Mouse (Mus musculus) kidney, postnatal 25 days (tissue): ENCODE measurements at regions not wholly inside any gene's neighbourhood (a gene's known extent, or its start where the extent isn't known, plus 50 kb on each side); places are given as distances from the start of the nearest gene placed in this dataset.
"Not testable (repeated sequence)": the region's sequence is repeated elsewhere in the genome, so short reads cannot be mapped to it uniquely, and the experiment has no call there.

Experiments used
- DNase-seq, 2 experiments: peaks; one replicate each; pipeline ENCODE4 v3.0.0; 2021; ENCODE audit warnings: mixed read lengths in 2 of 2

DNA sequence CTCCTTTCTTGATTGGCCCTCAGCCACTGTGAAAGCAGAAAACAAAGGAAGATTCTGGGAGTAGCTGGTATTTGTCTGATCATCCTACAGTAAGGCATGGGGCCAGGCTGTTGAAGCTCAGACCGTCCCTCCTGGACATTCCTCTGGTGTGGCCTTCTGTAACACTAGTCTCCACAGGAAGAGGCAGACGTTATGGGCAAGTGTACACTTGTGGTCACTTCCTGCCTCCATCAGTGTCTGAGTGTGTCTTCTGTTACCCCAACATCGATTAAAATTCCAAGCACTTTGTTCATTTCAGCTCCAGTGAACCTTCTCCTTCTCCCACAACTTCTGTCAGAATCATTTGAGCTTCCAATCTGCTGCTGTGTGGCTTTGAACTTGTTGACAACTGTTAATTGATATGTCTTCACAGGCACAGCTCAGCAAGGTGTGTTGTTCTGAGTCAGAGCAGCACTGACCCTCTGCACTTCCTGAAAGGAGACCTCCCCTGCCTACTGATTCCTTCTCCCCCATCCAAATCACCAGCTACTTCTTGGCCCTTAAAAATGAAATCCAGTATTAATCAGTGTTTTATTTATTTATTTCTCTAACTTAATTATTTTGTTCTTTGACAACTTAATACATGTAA, 154.7 kb upstream of the Tmc3 start:
- no peak for DNase-seq

DNA sequence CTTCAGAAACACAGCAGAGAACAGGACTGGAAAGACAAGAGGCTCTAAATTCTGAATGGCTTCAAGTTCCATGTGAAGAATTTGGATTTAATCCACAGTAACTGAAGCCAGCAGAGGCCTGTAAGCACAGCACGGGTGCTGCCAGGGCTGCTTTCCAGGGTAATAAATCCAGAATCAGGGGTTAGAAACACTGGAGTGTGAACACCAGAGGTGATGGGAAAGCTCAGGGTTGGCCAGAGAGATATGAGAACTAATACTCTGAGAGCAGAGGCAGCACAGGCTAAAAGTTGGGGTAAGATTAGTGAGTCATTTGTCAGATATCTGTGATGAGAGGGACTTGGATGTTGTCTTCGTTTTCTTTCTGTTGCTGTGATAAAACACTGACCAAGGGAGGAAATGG, 153.6 kb upstream of the Tmc3 start:
- peak; percentile 47 to 66 for DNase-seq

DNA sequence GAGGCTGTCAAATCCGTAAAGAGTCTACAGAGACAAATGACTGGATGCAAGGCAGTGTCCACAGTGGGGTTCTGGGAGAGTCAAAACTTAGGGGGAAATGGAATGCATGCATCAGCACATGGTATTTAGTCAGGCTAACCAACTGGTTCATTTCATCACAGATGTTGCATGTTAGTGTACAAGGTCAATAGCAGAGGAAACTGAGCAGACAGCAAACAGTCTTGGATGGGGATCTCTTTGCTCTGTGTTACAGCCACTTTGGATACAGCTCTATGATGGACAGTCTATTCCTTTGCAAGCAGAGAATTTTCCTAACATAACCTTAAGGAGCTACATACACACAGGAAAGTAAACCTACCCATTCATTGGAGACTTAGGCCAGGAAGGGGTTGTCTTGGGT, 151.9 kb upstream of the Tmc3 start:
- DNase-seq, result no peak

DNA sequence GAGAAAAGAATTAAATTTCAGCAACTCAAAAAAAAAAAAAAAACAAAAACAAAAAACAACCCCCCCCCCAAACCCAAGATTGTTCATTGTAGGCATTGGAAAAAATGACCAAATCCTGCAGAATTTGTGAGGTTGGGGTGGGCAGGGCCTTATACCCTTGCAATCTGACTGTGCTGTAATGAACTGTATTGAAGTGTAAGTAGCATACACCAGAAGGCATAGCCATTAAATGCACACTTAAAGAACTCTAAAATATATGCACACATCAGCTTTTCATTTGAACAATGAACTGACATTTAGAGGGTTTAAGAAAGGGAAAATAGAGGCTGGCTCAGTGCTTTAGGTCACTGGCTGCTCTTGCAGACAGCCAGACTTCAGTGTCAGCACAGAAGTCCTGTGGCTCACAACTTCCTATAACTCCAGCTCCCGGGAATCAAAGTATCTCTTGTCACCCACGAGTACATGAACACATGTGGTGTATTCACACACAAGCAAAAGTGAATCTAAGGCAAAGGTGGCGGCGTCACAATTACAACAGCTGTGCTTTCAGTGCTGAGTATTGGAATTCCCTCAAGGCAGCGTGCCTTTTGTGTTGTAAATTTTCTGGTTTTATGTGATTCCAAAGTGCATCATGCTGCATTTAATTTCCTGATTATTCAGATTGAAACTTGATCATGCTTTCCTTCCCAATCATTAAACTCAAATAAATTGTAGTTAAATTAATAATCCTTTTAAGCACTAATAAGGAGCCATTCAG, 150.6 kb upstream of the Tmc3 start:
- no peak for DNase-seq

DNA sequence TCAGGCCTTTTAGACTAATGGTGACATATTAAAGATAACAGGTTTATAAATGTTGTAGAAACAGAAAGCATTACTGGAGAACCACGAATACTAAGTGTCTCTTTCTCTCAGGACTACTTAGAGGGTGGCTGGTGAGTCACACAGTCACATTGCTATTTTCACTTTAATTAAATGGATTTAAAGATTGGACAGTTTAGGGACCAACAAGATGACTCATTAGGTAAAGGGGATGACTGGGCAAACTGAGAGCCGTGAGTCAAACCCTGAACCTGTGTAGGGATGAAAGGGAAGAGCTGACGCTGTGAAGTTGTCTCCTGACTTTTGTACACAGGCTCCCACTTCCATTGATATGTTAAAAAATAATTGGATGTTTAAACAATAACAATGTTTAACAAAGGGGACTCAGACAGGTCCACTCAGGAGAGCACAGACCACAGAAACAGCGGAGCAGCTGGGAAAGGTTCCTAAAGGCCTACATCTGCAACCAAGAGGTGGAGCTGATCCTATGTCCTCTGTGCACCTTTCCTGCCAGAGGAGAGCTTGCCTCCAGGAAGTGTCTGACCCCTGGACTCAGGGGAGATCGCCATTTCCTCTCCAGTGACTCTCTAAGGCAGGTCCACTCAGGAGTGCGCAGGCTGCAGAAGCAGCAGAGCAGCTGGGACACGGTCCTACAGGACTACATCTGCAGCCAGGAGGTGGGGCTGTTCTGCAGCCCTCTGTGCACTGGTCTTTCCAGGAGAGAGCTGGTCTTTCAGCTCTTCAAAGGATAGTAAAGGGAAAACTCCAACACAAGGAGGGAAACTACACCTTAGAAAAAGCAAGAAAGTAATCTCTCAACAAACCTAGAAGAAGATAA, 146.0 kb upstream of the Tmc3 start:
- DNase-seq, result peak; percentile 46 to 60

DNA sequence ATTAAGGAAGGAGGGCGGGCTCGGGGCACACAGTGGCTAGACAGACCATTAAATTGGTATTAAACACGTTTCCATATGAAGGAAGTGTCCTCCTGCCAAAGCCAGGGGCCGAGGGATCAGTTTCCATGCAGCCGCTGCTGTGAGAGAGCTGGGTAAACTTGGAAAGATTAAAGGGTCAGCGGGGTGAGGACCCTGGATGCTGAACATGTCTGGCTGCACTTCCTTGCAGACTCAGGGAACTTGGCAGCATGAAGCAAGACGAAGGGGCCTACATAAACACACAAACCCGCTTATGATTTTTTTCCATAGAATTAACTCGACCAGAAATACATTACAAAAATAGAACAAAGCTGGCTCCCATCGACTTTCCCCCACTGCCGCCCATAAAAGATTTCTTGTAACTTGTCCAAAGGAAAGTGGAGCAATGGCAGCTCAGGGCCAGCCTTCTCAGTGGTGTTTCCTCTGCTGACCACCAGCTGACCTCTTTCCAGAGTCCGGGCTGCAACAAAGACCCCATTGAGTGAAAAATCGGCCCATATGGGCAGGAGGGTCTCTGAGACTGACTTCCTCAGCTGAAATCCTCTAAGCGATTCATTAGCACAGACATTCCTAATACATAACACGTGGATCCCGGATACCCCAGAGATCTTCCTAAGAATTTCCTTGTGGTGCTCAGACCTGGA, 141.0 kb upstream of the Tmc3 start:
- no peak for DNase-seq

DNA sequence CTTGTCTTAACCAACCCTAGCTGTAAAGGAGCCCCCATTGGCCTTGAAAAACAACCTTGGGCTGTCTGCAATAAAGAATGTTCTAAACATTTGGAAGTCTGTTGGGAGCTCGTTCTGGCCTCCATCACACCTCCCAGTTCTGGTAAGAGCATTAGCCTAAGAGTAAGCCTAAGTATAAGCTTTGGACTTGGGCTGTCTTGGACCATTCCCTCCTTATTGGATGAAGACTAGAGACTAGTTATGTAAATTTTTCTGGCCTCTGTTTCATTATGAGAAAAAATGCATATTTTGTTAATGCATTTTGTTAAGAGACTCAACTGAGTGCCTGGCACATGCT, 140.5 kb upstream of the Tmc3 start:
- no peak for DNase-seq

DNA sequence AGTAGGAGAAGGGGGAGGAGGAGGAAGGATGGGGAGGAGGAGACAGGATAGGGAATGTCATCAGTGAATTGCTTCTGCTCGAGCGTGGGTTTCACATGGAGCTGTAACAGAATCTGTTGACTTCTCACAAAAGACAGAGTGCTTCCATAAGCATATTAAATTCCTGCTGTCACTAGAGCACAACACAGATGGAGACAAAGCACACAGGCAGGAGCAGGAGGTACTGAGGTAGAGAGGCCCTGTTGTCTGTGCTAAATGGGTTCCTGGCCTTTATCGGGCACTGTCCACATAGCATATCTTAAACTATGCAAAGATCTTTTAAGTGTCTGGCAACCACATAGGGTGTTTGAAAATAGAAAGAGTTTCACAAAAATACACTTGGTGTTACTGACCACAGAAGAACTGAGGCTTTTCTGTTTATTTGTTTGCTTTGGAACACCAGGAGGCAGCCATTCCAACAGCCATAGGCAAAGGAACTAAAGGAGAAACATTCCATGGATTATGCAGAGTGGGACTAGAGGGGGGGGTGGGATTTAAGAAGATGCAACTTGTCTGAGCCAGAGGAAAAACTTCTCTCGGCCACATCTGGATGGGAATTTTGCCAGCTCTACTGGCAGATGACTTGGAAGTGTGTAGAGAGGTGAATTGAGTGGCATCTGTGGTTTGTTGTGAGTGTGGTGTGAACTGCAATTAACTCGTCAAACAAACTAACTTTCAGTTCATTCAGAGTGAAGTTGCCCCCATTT, 139.4 kb upstream of the Tmc3 start:
- no peak for DNase-seq

DNA sequence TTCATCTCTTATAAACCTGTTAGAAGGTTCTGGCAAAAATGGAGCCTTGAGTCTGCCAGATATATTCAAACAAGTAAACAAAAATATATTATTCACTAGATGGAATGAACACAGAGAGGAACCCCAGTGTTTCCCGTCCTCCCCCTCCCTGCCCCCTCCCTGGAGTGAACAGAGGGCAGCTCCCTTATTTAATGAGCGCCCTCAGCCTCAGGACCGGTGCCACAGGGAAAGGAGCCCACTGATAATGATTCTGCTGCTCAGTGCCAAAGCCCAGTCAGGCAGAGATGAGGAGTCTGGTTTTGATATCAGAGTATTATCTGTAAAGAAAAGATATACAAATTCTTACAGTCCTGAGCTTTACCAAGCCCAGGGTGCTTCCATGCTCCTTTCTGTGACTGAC, 134.4 kb upstream of the Tmc3 start:
- DNase-seq, result no peak

DNA sequence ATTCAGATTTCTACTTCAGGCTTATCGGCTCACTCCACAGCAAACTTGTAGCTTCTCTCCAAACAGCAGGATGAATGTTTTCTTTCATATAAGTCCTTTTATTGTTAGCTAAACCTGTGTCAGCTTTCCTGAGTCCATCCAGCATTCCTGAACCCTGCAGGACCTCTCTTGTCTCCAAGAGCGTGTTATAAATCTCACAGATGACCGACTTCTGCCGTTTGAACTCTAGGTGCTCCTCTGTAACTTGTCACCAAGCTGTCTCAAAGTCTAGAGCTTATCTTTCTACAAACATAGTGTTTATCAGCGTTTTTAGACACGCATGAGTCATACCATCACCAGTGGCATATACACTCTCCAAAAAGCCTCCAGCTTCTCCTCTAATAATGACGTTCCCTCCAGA, 132.4 kb upstream of the Tmc3 start:
- DNase-seq, result no peak

DNA sequence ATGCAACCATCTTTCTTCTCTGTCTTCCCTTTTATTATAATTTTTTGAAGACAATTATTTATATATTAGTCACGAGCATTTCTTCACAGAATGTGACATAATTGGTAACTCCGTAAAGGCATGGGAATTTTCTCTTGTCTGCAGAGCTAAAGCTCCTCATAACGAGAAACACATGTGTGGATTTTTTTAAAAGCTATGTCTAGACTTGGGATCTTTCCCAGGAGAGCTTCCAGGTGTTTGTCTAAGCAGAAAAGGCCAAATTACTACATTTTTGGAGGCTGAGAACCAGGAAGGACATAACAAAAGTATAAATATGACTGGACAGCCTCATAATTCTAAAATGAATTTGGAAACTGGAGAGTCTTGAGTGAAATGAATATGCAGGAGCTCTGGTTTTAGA, 125.2 kb upstream of the Tmc3 start:
- DNase-seq, result no peak

DNA sequence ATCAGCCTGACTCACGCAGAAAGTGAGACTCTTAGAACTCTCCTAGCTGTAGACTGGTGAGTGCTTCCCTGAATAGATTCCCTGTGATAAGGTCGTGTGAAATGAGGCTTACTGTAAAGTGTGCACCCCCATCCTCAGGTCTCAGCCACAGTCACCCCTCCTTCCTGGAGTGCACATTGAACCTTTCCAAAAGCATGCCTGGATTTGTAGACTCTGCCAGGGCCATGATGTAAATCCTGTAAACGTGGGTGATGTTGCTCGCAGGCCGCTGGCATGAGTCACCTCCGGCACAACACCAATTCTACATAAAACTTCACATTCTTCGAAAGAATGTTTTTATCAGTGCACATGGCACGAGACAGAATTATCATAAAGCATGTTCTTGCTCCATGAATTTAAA, 117.7 kb upstream of the Tmc3 start:
- DNase-seq, result no peak

DNA sequence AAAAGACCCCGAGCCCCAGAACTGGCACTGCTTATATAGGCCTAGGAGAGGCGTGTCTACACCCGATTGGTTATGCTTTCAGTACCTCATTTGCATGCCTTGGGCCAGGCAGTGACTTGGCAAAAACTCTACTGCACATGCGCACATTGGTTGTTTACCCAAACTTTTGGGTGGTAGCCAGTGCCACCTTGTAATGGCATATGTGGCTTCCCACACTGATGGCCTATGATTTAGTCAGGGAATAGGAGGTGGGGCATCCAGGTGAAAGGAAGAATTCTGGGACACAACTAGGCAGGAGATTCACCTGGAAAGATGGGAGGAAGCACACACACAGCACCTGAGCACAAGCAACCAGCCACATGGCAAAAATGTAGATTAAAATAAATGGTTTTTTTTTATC, 114.9 kb upstream of the Tmc3 start:
- not testable (repeated sequence) for DNase-seq

DNA sequence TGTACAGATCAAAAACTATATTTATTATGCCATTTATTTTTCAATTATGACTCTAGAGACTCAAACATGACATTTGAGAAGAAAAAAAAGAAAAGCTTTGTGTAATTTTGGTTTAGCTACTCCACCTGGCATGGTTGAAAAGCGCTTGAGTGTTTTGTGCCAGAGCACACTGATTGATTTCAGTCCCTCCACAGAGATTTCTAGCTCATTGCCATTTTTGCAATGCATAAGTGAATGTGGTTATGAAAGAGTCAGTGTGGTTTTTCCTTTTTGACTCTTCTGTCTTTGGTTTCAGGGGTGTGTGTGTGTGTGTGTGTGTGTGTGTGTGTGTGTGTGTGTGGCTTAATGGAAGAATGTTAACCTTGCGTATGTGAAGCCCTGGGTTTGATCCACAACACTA, 113.6 kb upstream of the Tmc3 start:
- no peak for DNase-seq

DNA sequence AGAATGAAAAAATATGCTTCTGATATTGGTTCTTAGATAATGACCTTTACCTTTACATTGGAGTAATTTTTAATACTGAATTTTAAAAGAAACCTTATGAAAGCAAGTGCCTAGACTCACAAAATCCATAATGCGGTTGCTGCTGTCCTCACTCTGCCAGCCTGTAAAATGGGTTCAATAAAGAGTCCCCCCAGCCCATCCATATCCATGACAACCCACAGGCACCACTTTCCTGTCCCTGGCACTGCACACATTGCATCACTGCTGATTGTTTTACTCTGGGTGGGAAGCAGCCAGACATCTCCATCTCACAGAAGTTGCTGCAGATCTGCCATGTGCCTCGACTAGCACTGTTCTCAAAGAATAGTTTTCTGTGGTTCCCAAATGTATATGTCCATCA, 110.3 kb upstream of the Tmc3 start:
- no peak for DNase-seq

DNA sequence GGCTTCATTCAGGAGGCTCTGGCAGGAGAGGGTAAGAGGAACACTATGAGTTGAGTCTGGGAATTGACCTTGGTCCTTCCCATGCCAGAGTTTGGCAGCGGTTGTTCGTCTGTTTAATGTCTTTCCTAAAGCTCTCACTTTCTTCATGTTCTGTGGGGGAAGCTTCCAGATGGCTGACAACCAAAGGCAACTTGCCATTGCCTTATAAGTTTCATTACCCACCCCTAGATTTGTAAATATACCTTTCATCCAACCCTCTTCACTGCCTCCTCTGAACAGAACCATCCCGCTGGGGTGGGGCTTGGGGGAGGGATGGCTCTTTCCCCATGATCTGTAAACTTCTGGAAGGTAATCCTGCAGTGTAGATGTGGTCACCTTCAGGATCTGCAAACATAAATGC, 109.7 kb upstream of the Tmc3 start:
- no peak for DNase-seq

DNA sequence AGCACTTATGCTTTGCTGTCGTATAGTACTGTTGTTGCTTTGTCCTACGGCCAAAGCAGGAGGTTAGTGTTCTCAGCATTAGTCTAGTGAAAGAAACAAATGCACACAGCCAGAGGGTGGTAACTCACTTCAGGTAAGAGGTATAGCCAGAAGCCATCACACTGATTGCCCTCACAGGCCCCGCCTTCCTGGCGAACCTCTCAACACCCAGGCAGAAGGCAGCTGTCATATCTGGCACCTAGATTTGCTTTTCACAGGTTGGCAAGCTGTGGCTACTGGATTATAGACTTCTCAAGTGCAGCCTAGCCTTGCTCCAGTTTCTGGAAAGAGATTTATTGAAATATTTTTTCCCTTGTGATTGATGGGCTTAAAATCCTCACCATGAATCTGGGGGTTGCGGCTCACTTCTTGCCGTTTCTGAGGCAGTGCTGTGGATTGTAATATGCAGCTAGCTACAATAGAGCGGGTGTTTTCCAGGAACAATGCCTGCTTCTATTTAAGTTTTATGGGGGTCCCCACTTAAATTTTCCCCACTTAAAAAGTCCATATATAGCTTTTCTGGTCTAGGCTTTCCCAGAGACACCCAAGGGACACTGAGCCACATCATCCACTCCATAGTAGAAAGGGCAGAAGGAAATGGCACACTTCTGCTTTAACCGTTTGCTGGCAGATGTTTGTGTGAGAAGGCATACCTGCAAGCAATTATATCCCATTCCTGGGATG, 109.1 kb upstream of the Tmc3 start:
- DNase-seq, result no peak

DNA sequence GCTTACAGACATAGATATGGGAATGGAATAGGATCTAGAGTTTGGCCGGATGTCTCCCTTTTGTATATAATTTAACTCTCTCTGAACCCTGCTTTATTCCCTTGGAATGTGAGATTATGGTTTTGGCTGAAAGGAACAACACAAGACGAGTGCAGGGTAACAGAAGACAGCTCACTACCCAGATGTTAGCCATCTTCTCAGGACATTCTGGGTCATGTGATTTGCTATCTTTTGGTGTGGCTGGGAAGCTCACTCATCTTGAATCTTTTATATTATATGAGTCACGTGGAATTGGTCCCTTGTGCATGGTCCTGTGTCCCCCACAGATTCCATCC, 108.6 kb upstream of the Tmc3 start:
- no peak for DNase-seq

DNA sequence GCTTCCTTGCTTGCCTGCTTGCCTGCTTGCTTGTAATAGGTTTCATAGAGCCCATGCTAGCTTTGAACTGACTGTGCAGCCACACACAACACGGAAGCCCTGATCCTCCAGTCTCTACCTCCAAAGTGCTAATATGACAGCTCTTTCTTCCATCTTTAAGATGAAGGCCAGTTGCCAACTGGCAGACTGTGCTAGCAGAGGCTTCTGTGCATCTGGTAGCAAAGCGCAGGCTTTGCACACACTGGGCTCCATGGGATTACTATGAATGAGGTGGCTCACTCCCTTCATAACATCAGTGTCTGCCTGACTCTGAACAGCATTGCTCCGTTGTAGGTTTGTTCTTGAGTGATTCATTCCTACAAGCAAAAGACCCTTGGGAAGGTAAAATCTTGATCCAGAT, 107.9 kb upstream of the Tmc3 start:
- DNase-seq, result no peak

DNA sequence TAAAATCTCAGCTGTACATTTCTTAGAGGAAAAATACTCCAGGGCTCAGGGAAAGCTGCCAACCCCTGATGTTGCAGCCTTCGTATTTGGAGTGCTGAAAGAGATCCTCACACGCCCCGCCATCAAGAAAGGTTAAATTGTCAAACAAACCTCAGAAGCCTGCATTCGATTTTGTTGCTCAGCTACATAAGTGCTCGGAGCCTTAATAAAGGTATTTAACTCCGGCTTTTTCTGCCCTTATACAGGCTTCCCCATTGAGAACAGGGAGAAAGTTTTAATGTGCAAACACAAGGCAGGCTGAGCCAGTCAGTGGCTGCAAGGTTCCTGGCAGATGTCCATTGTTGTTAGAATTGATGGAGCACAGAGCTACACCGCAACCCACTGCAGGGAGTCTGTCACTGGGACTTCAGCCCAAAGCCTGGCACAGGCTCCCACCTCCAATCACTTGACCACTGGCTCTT, 107.0 kb upstream of the Tmc3 start:
- no peak for DNase-seq

DNA sequence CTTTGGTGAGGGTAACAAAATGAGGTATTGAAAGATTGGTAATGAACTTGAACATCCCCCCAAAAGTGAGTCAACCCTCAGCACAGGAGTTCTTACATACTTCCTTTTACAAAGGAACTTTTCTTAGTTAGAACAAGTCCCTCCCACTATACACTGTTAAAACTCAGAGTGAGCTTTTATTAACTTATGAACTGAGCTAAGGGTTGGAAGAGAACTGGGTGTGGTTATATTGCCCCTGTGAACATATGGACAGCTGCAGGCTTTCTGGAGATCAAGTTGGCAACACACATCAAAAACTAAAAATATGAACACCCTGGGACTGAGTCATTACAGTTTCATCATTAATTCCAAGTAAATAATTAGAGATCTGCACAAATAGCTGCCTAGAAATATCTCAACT, 103.1 kb upstream of the Tmc3 start:
- no peak for DNase-seq

DNA sequence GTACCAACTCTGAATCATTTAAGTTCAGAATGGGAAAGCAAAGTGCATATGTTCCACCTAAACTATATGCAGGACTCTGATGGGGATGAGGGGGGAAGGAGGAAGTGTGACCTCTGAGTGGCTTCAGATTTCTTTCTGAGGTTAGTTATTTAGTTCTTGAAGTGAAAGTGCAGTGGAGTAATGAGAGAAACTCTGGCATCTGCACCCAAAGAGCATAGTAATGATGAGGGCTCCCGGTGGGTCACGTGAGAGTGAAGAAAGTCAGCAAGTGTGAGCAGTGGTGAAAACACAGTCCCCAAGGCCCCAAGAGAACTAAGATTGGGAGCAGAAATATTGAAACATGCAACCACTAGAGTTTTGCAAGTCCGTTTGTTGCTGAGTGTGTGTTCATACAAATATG, 102.5 kb upstream of the Tmc3 start:
- DNase-seq, result no peak
